Comparison of ENCODE assay signal across 10 mouse cellular contexts in the genomic region with DNA sequence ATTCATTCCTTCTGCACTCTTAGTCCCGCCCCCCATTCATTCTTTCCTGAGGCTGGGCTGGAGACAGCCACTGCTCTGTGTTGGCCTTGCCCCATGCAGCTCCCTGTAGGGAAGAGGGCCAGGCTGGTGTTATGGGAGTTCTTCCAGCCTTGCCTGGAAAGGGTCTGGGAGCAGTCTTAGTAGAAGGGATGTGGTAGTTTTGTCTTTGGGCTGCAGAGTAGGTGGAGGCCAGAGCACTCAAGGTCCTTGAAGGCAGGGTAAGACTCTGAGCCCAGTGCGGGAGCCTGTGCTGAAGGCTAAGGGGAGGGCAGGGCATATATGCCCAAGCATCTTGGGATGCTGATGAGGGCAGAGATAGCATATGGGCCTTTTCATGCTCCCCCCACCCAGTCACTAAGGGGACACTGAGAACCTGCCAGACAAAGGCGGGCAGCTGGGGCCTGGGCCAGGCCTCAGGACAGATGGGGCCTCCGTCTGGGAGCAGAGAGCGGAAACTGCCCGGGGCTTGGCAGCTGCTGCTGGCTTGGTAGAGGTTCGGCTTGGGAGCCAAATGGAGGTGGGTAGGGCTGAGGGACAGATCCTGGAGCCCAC. TPM values are rescaled to one million over a fixed set of nuclear protein-coding genes. Genes with fewer than 3 reads are reported as not detected.
A peak's percentile ranks its signal among the peaks of the same experiment; 100 is the strongest.
DNase-seq lines count a peak whose midpoint lies in the region; ATAC-seq lines count a peak whose summit lies in the region.
"Had no signal": no experiment of that assay in that cellular context is flagged by ENCODE, and none has a peak within 500 bp of the region (broad histone marks: within the 10 kb centered on the region; RNA-seq: fewer than 3 reads in every experiment).

No protein-coding gene starts in this region.

- intact Hi-C loops in heart, postnatal 14 days (cut with DNase I) = no loop called here

- peaks cover 64% of the 10 kb centered on the region for H3K4me1 ChIP-seq in limb, embryonic 10.5 days
- H3K4me1 ChIP-seq: liver, embryonic 13.5 days had no signal

- H3K4me3 ChIP-seq in limb, embryonic 10.5 days = no peak overlapping the region
- H3K4me3 ChIP-seq: embryonic facial prominence, embryonic 13.5 days; liver, embryonic 13.5 days had no signal

- WGBS in limb, embryonic 10.5 days = 77% methylated on average over 7 of the region's 7 CpGs

- DNase-seq in left cerebral cortex, adult 18-20 months (ENCODE audit: low spot score in 2 of 2) = peak; percentile 25 to 46
- no peak for DNase-seq in left cerebral cortex, adult 11 months (ENCODE audit: low spot score)
- DNase-seq in cerebellum, postnatal 36 days = peak; percentile 84 to 91
- DNase-seq in heart, postnatal 14 days = peak; percentile 55 to 59
- no peak for DNase-seq in limb, embryonic 10.5 days (ENCODE audit: low spot score)
- DNase-seq in right cerebral cortex, postnatal 4 days = peak; percentile 62
- no peak for DNase-seq in spleen, adult 12 weeks (ENCODE audit: low spot score)
- DNase-seq: liver, embryonic 13.5 days had no signal

- H3K27ac ChIP-seq in limb, embryonic 10.5 days = peak overlapping the region; percentile 1; the same call in 1 of the 2 replicates
- H3K27ac ChIP-seq: liver, embryonic 13.5 days had no signal

- no peaks in the 10 kb centered on the region for H3K9me3 ChIP-seq in limb, embryonic 10.5 days (replicated peaks)
- H3K9me3 ChIP-seq: embryonic facial prominence, embryonic 13.5 days; liver, embryonic 13.5 days had no signal

- ATAC-seq in inflammation-experienced regulatory T-cells, adult 6 months = no peak

- peaks cover 22% of the 10 kb centered on the region for H3K36me3 ChIP-seq in limb, embryonic 10.5 days
- H3K36me3 ChIP-seq: liver, embryonic 13.5 days had no signal

- H3K27me3 ChIP-seq in limb, embryonic 10.5 days (ENCODE audit: low read depth, poor library complexity, severe bottlenecking) = no peaks in the 10 kb centered on the region
- H3K27me3 ChIP-seq: embryonic facial prominence, embryonic 13.5 days; liver, embryonic 13.5 days had no signal

RNA-seq across cellular contexts. Expression of a gene that starts 12.5 kb away (rescaled TPM):
- 100 to 1,000 TPM; 150 to 156 TPM for total RNA-seq in left cerebral cortex, adult 18-20 months (2021)
- 10 to 100 TPM; 43.0 to 50.6 TPM for total RNA-seq in heart, postnatal 14 days (2021)
- polyA plus RNA-seq in limb, embryonic 10.5 days (2016; fragmentation: Nextera tagmentation; extraction: Ambion mirVana) = 26.7 and 38.1 TPM in 2 replicates
- under 1 TPM; 0.36 to 0.78 (median 0.75) TPM for polyA plus RNA-seq in inflammation-experienced regulatory T-cells, adult 6 months (2017; shearing (Covaris generic))

Comparison
In these comparisons a context has a peak if more than half of its experiments do, and no peak if none do; other contexts are left out.
1. DNase-seq: peak in left cerebral cortex, adult 18-20 months (2 of 2), cerebellum, postnatal 36 days (2 of 2), heart, postnatal 14 days (2 of 2) and right cerebral cortex, postnatal 4 days (single experiment); none in left cerebral cortex, adult 11 months (single experiment), limb, embryonic 10.5 days (single experiment) and spleen, adult 12 weeks (single experiment).